Mouse (Mus musculus): Measurements from ENCODE around the gene Gabbr1. TPM values are rescaled to one million over a fixed set of nuclear protein-coding genes. Genes with fewer than 3 reads are reported as not detected.
A peak's percentile ranks its signal among the peaks of the same experiment; 100 is the strongest.

The Gabbr1 gene
- polyA plus RNA-seq (2014; fragmentation: Nextera tagmentation; extraction: Ambion mirVana) = 8.1 and 11.6 TPM in 2 replicates

- Histone ChIP-seq H3K9ac (ENCODE audit: low read depth, low read length) (peak within 1 kb of the TSS; percentile 90), H3K4me3 (ENCODE audit: low read length) (peak within 1 kb of the TSS; percentile 77), H3K27ac (ENCODE audit: low read depth, low read length) (peak within 1 kb of the TSS; percentile 26; the same call in 1 of the 2 replicates), H3K36me3 (ENCODE audit: control insufficient read depth, insufficient read depth, low read length) (no peaks in the 10 kb centered on the region), H3K27me3 (ENCODE audit: control insufficient read depth, insufficient read depth, low read length) (no peaks in the 10 kb centered on the region; the same call in 1 of the 2 replicates), H3K9me3 (ENCODE audit: control insufficient read depth, low read length) (no peaks in the 10 kb centered on the region), H3K4me1 (ENCODE audit: control insufficient read depth, insufficient read depth, low read length) (peaks cover 15% of the 10 kb centered on the region), H3K4me2 (replicated peaks; ENCODE audit: low read depth, low read length) (peak within 1 kb of the TSS; percentile 90)
- under 1% methylated on average over 43 of the region's 55 CpGs for WGBS
- peak; percentile 86 for ATAC-seq (ENCODE audit: low FRiP score, low TSS enrichment)
These were observed at the start of gene Gabbr1 for GRCm38 (mm10) chr17:37045611-37046311. TSS of gene Gabbr1 (plus strand) at chr17:37045966.

- no peaks in the 10 kb centered on the region for H3K27me3 ChIP-seq (ENCODE audit: control insufficient read depth, insufficient read depth, low read length)
- ATAC-seq (ENCODE audit: low FRiP score, low TSS enrichment) = peak; percentile 77
- H3K4me1 ChIP-seq (ENCODE audit: control insufficient read depth, insufficient read depth, low read length) = peaks cover 4% of the 10 kb centered on the region; the same call in 1 of the 2 replicates
- H3K36me3 ChIP-seq (ENCODE audit: control insufficient read depth, insufficient read depth, low read length) = no peaks in the 10 kb centered on the region
- no peak overlapping the region for H3K4me3 ChIP-seq (ENCODE audit: low read length)
- no peak overlapping the region for H3K27ac ChIP-seq (ENCODE audit: low read depth, low read length)
- WGBS = 24% methylated on average over 7 of the region's 7 CpGs
- no peak overlapping the region for H3K4me2 ChIP-seq (replicated peaks; ENCODE audit: low read depth, low read length)
- H3K9me3 ChIP-seq (ENCODE audit: control insufficient read depth, low read length) = no peaks in the 10 kb centered on the region
- no peak overlapping the region for H3K9ac ChIP-seq (ENCODE audit: low read depth, low read length)
These were observed 48.6 kb upstream of the Gabbr1 start for GRCm38 (mm10) chr17:36997033-36997735.

- H3K4me2 ChIP-seq (replicated peaks; ENCODE audit: low read depth, low read length) = no peak overlapping the region
- H3K9ac ChIP-seq (ENCODE audit: low read depth, low read length) = no peak overlapping the region
- H3K27ac ChIP-seq (ENCODE audit: low read depth, low read length) = no peak overlapping the region
- H3K36me3 ChIP-seq (ENCODE audit: control insufficient read depth, insufficient read depth, low read length) = no peaks in the 10 kb centered on the region
- H3K4me1 ChIP-seq (ENCODE audit: control insufficient read depth, insufficient read depth, low read length) = peaks cover 4% of the 10 kb centered on the region
- no peak overlapping the region for H3K4me3 ChIP-seq (ENCODE audit: low read length)
- H3K9me3 ChIP-seq (ENCODE audit: control insufficient read depth, low read length) = no peaks in the 10 kb centered on the region
- 78% methylated on average over 2 of the region's 2 CpGs for WGBS
- ATAC-seq (ENCODE audit: low FRiP score, low TSS enrichment) = no peak
- no peaks in the 10 kb centered on the region for H3K27me3 ChIP-seq (ENCODE audit: control insufficient read depth, insufficient read depth, low read length)
These were observed 47.3 kb upstream of the Gabbr1 start for GRCm38 (mm10) chr17:36998477-36998876.

- Histone ChIP-seq H3K4me3 (ENCODE audit: low read length) (peak within 1 kb of the TSS; percentile 70), H3K9ac (ENCODE audit: low read depth, low read length) (no peak within 1 kb of the TSS), H3K4me2 (replicated peaks; ENCODE audit: low read depth, low read length) (no peak within 1 kb of the TSS), H3K27ac (ENCODE audit: low read depth, low read length) (no peak within 1 kb of the TSS), H3K27me3 (ENCODE audit: control insufficient read depth, insufficient read depth, low read length) (no peaks in the 10 kb centered on the region), H3K4me1 (ENCODE audit: control insufficient read depth, insufficient read depth, low read length) (peaks cover 4% of the 10 kb centered on the region), H3K36me3 (ENCODE audit: control insufficient read depth, insufficient read depth, low read length) (no peaks in the 10 kb centered on the region), H3K9me3 (ENCODE audit: control insufficient read depth, low read length) (no peaks in the 10 kb centered on the region)
- WGBS = 83% methylated on average over 7 of the region's 7 CpGs
- no peak for ATAC-seq (ENCODE audit: low FRiP score, low TSS enrichment)
These were observed 44.9 kb upstream of the Gabbr1 start, which contains the start of gene Zfp57 for GRCm38 (mm10) chr17:37000863-37001262. TSS of gene Zfp57 (plus strand) at chr17:37001163.

- peak overlapping the region; percentile 70 for H3K4me3 ChIP-seq (ENCODE audit: low read length)
- H3K4me2 ChIP-seq (replicated peaks; ENCODE audit: low read depth, low read length) = peak overlapping the region; percentile 79
- no peaks in the 10 kb centered on the region for H3K9me3 ChIP-seq (ENCODE audit: control insufficient read depth, low read length)
- peak overlapping the region; percentile 83 for H3K27ac ChIP-seq (ENCODE audit: low read depth, low read length)
- H3K4me1 ChIP-seq (ENCODE audit: control insufficient read depth, insufficient read depth, low read length) = no peaks in the 10 kb centered on the region; the same call in 1 of the 2 replicates
- H3K27me3 ChIP-seq (ENCODE audit: control insufficient read depth, insufficient read depth, low read length) = no peaks in the 10 kb centered on the region
- H3K36me3 ChIP-seq (ENCODE audit: control insufficient read depth, insufficient read depth, low read length) = peaks cover 5% of the 10 kb centered on the region; the same call in 1 of the 2 replicates
- H3K9ac ChIP-seq (ENCODE audit: low read depth, low read length) = peak overlapping the region; percentile 87
- peak; percentile 90 for ATAC-seq (ENCODE audit: low FRiP score, low TSS enrichment)
- under 1% methylated on average over 49 of the region's 49 CpGs for WGBS
These were observed 43.1 kb upstream of the Gabbr1 start for GRCm38 (mm10) chr17:37002364-37003330.

GRCm38 (mm10) chr17:37003366-37003765 is 42.4 kb upstream of the Gabbr1 start:
- Histone ChIP-seq H3K4me3 (ENCODE audit: low read length) (peak overlapping the region; percentile 70), H3K4me2 (replicated peaks; ENCODE audit: low read depth, low read length) (peak overlapping the region; percentile 79), H3K4me1 (ENCODE audit: control insufficient read depth, insufficient read depth, low read length) (no peaks in the 10 kb centered on the region; the same call in 1 of the 2 replicates), H3K9me3 (ENCODE audit: control insufficient read depth, low read length) (no peaks in the 10 kb centered on the region), H3K36me3 (ENCODE audit: control insufficient read depth, insufficient read depth, low read length) (peaks cover 8% of the 10 kb centered on the region; the same call in 1 of the 2 replicates), H3K9ac (ENCODE audit: low read depth, low read length) (peak overlapping the region; percentile 87), H3K27me3 (ENCODE audit: control insufficient read depth, insufficient read depth, low read length) (no peaks in the 10 kb centered on the region), H3K27ac (ENCODE audit: low read depth, low read length) (peak overlapping the region; percentile 83; the same call in 1 of the 2 replicates)
- 51% methylated on average over 4 of the region's 4 CpGs for WGBS
- ATAC-seq (ENCODE audit: low FRiP score, low TSS enrichment) = no peak

GRCm38 (mm10) chr17:37008161-37008560 is 37.6 kb upstream of the Gabbr1 start:
- no peaks in the 10 kb centered on the region for H3K27me3 ChIP-seq (ENCODE audit: control insufficient read depth, insufficient read depth, low read length)
- H3K4me2 ChIP-seq (replicated peaks; ENCODE audit: low read depth, low read length) = no peak overlapping the region
- peaks cover 21% of the 10 kb centered on the region for H3K36me3 ChIP-seq (ENCODE audit: control insufficient read depth, insufficient read depth, low read length)
- no peak for ATAC-seq (ENCODE audit: low FRiP score, low TSS enrichment)
- no peak overlapping the region for H3K4me3 ChIP-seq (ENCODE audit: low read length)
- H3K9ac ChIP-seq (ENCODE audit: low read depth, low read length) = no peak overlapping the region
- H3K9me3 ChIP-seq (ENCODE audit: control insufficient read depth, low read length) = no peaks in the 10 kb centered on the region
- no peak overlapping the region for H3K27ac ChIP-seq (ENCODE audit: low read depth, low read length)
- no peaks in the 10 kb centered on the region; the same call in 1 of the 2 replicates for H3K4me1 ChIP-seq (ENCODE audit: control insufficient read depth, insufficient read depth, low read length)
- 85% methylated on average over 6 of the region's 6 CpGs for WGBS

GRCm38 (mm10) chr17:37009460-37010042 is 36.2 kb upstream of the Gabbr1 start:
- H3K27me3 ChIP-seq (ENCODE audit: control insufficient read depth, insufficient read depth, low read length) = no peaks in the 10 kb centered on the region

More at GRCm38 (mm10) chr17:37009460-37010042, 36.2 kb upstream of the Gabbr1 start:
- H3K4me1 ChIP-seq (ENCODE audit: control insufficient read depth, insufficient read depth, low read length) = no peaks in the 10 kb centered on the region
- WGBS = 95% methylated on average over 17 of the region's 17 CpGs
- H3K4me2 ChIP-seq (replicated peaks; ENCODE audit: low read depth, low read length) = no peak overlapping the region
- no peaks in the 10 kb centered on the region for H3K9me3 ChIP-seq (ENCODE audit: control insufficient read depth, low read length)
- ATAC-seq (ENCODE audit: low FRiP score, low TSS enrichment) = no peak
- no peak overlapping the region for H3K27ac ChIP-seq (ENCODE audit: low read depth, low read length)
- no peak overlapping the region for H3K9ac ChIP-seq (ENCODE audit: low read depth, low read length)
- no peak overlapping the region for H3K4me3 ChIP-seq (ENCODE audit: low read length)
- H3K36me3 ChIP-seq (ENCODE audit: control insufficient read depth, insufficient read depth, low read length) = peaks cover 21% of the 10 kb centered on the region
